Mouse (Mus musculus): Measurements from ENCODE around the gene Pigs.

The Pigs gene

GRCm38 (mm10) chr11:78337040-78337439 lies 8.8 kb downstream of the Pigs start:
- no peak for DNase-seq (ENCODE audit: low read depth, low spot score)

GRCm38 (mm10) chr11:78341702-78342101 lies 13.5 kb downstream of the Pigs start:
- no peak for DNase-seq (ENCODE audit: low read depth, low spot score)

GRCm38 (mm10) chr11:78343381-78344327 lies 15.4 kb downstream of the Pigs start, which contains the start of gene Unc119:
Gene Unc119 (plus strand): TSS chr11:78343482.
- peak; percentile 77 for DNase-seq (ENCODE audit: low read depth, low spot score)

- DNase-seq (ENCODE audit: low read depth, low spot score): no peak
These were observed 16.2 kb downstream of the Pigs start for GRCm38 (mm10) chr11:78344328-78344889.

- DNase-seq (ENCODE audit: low read depth, low spot score): no peak
These were observed 16.9 kb downstream of the Pigs start for GRCm38 (mm10) chr11:78344890-78345715.

- peak; percentile 75 for DNase-seq (ENCODE audit: low read depth, low spot score)
These were observed 17.6 kb downstream of the Pigs start for GRCm38 (mm10) chr11:78345801-78346200.

GRCm38 (mm10) chr11:78346326-78347069 lies 18.3 kb downstream of the Pigs start:
- DNase-seq (ENCODE audit: low read depth, low spot score): no peak

- peak; percentile 70 for DNase-seq (ENCODE audit: low read depth, low spot score)
These were observed 19.0 kb downstream of the Pigs start for GRCm38 (mm10) chr11:78347070-78347754.

- no peak for DNase-seq (ENCODE audit: low read depth, low spot score)
These were observed 19.7 kb downstream of the Pigs start for GRCm38 (mm10) chr11:78347908-78348307.

GRCm38 (mm10) chr11:78348474-78348873 lies 20.3 kb downstream of the Pigs start:
- no peak for DNase-seq (ENCODE audit: low read depth, low spot score)

- DNase-seq (ENCODE audit: low read depth, low spot score): no peak
These were observed 21.5 kb downstream of the Pigs start for GRCm38 (mm10) chr11:78349441-78350358.

GRCm38 (mm10) chr11:78353081-78353480 lies 24.9 kb downstream of the Pigs start:
- DNase-seq (ENCODE audit: low read depth, low spot score): no peak

GRCm38 (mm10) chr11:78354905-78355304 lies 26.7 kb downstream of the Pigs start:
- no peak for DNase-seq (ENCODE audit: low read depth, low spot score)

- DNase-seq (ENCODE audit: low read depth, low spot score): peak; percentile 62
These were observed 27.4 kb downstream of the Pigs start for GRCm38 (mm10) chr11:78355471-78356238.

GRCm38 (mm10) chr11:78358330-78359007 lies 30.3 kb downstream of the Pigs start:
- peak; percentile 46 for DNase-seq (ENCODE audit: low read depth, low spot score)

- peak; percentile 82 for DNase-seq (ENCODE audit: low read depth, low spot score)
These were observed 32.0 kb downstream of the Pigs start for GRCm38 (mm10) chr11:78360125-78360788.

GRCm38 (mm10) chr11:78360789-78361131 lies 32.5 kb downstream of the Pigs start:
- DNase-seq (ENCODE audit: low read depth, low spot score): no peak

Data from CD4-positive helper T cell, adult 2 months (primary cell).